Mouse (Mus musculus): ENCODE results near the gene Edc4.
A peak's percentile ranks its signal among the peaks of the same experiment; 100 is the strongest.
"Not testable (repeated sequence)": the region's sequence is repeated elsewhere in the genome, so short reads cannot be mapped to it uniquely, and the experiment has no call there.

Gene Edc4

DNA sequence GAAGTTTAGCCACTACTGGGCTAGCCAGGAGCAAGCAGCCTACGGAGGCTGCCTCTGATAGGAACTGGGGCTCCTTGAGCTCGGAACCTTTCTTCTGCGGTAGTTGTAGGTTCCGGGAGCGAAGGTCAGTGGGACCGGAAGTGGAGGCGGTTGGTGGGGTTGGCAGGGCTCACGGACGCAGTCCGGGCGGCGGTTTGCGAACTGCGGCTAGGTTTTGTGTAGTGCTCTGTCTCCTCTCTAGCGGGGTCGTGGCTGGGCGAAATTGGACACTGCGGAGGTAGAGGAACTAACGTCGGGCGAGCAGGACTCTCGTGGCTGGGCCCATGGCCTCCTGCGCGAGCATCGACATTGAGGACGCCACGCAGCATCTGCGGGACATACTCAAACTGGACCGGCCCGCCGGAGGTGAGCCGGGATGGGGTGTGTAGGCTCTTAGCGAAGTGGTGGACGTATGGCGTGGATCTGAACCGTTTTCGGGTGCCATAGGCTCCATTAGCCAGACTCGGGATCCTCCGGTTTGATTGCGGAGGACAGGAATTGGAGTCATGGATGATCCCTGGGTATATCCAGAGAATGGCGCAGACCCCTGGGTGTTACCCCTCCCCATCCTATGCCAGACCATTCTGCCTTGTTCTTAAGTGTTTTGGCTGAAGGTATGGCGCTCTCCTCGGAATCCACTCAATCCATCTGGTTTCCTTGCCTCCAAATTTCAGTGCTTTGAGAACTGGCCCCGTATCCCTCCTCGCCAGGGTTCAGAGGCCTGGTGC lies at the start of gene Edc4:
Gene Edc4, plus strand, starts transcription at position 128 of the 767 bp plus-strand sequence.
- DNase-seq = peak; percentile 98

DNA sequence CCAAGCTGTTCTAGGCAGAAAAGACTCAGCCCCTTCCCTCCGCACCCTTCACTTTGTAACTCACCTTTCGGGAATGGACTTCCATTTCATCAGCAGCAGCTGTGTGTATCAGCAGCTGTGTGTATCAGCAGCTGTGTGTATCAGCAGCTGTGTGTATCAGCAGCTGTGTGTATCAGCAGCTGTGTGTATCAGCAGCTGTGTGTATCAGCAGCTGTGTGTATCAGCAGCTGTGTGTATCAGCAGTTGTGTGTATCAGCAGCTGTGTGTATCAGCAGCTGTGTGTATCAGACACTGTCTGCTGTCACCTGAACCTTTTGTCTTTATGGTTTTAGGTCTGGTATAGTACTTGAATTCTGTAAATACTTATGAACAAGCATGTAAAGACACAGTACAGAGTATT lies 46.9 kb upstream of the Edc4 start:
- DNase-seq = not testable (repeated sequence)

DNA sequence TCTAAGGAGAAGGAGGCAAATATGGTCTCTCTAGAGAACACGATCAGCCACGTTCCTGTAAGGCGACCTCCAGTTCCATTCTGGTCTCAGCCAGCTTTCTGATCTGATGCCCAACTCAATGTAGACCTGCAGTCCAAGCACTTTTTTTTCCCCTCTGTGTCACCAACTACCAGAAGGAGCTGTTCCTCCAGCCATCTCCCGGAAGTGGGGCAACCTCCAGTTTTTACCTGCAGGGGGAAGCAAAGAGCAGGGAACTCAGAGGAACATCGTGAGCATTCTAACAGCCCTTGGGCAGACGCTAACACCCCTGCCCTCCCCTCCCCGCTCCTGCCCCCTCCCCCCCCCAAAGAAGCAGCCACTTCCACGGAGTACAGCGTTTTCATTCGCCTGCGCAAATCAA lies 45.4 kb upstream of the Edc4 start:
- peak; percentile 95 for DNase-seq

DNA sequence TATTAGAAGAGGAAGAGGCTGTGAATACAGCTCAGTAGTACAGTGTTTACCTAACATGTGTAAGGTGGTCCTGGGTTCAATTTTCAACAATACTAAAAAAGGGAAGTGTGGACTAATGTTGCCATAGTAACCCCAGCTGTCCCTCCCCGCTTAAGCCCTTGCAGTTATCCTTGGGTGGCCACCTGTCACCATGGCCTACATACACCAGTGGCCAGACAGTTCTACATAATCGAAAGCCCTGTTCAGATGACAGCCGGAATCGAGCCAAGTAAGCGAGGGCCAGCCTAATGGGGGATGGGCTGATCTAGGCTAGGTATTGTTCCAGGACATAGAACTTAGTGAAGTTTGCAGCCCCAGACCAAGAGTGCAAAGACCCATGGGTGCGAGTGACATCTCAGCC lies 43.7 kb upstream of the Edc4 start:
- DNase-seq = no peak

DNA sequence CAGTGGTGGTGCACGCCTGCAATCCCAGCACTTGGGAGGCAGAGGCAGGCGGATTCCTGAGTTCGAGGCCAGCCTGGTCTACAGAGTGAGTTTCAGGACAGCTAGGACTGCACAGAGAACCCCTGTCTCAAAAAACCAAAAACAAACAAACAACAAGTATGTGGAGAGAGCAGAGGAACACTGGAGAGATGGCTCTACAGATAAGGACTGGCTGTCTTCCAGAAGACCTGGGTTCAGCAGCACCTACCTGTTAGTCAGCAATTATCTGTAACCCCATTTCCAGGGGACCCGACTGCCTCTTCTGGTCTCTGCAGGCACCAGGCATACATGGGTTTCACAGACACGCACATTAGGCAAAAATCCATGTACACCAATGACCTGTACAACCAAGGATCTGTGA lies 41.5 kb upstream of the Edc4 start:
- DNase-seq = no peak

DNA sequence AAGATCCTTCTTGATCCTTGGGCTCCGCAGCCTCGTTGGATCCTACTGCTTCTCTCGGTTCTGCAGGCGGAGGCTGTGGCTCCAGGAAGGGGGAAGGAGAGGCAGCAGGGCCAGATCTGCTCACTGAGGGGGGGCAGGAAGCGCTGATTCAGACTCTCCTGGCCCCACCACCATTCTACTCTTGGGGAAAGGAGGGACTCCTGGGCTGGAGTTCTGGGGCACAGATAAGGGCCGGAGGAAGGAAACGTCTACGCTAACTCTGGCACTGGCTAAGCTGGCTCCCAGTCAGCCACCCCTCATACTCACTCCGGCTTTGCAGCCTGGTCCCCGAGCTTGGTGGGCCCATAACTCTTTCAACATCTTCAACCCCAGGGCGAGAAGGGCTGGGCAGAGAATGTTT lies 34.0 kb upstream of the Edc4 start:
- DNase-seq = peak; percentile 94

DNA sequence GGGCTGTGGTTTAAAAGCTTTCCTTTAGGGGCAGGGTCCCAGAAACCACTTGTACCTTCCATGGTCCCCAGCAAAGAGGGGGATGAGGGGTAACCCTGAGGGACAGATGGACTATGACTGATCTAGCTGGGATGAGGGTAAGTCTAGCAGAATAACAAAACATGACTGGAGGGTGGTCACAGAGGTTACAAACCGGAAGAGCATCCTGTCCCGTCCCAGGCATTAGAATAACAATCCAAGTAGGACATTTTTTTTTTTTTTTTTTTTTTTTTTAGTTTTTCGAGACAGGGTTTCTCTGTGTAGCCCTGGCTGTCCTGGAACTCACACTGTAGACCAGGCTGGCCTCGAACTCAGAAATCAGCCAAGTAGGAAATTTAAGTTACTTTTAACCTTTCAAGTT lies 30.7 kb upstream of the Edc4 start:
- no peak for DNase-seq

DNA sequence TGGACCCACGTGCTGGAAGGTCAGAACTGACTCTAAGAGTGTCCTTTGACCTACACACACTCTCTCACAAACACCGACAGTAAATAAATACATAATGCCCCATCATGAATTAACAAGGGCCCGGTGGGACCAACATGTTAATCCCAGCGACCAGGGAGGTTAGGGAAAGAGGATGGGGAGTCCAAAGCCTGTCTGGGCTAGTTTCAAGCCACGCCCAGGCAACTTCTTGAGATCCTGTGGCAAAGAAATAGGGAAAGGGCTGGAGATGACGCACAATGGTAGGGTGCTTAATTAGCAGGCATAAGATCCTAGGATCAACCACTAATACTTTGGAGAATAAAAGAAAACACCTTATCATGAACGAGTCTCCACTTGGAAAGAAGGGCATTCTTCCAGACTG lies 30.1 kb upstream of the Edc4 start:
- no peak for DNase-seq

DNA sequence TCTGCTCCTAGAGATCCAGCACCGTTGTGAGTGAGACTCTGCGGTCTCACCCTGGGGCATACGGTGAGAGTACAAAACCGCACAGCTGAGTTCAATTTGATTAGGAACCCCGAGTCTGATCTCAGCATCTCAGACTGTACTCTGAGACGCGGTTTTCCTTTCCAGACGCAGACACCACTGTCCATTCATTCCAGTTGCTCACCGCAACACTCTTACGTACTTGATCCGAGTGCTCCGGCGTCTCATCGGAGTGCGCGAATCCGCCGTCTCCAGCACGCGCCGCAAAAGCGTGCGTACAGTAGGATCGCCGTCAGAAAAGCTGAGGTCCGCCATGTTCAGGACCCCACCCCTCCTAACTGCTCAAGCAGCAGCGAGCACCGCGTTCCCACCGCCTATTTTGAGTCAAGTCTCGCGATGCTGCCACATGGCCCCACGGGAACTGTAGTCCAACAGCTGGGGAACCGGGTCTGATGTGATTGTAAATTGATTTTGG lies 29.0 kb upstream of the Edc4 start:
- peak; percentile 99 for DNase-seq

DNA sequence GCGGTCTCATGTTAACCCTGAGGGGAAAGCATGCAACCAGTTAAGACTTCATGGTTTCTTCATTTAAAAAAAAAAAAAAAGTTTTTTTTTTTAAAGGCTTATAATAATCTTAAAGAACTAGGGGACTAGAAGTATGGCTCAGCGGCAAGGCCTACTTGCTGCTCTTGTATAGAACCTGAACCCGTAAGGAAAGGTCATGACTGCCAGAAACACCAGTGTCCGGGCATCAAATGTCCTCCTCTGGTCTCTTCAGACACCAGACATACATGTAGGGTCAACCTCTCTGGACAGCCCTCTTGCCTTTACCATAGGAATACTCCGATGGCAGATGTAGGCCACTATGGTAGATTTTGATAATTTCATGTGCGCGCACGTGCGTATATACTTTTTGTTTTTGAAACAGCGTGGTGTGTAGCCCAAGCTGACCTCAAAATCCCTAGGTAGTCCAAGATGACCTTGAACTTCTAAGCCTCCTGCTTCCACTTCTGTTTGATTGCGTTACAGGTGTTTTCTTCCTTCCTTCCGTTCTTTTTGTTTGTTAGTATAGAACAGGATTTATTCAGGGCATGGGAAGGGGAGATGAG lies 28.4 kb upstream of the Edc4 start:
- DNase-seq = no peak

DNA sequence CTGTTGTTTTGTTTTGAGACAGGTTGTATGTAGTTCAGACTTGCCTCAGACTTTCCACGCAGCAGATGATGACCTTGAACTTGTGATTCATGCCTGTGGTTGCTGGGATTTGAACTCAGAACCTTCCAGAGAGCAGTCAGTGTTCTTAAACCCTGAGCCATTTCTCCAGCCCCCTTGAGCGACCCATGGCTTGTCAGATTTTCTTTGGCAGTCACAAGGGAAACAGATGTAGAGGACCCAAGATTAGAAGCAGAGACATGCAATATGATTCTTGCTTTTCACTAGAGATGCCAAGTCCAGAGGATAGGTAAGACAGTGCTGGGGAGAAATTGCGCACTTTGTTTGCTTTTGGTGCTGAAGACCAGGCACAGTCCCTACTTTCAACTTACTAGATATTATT lies 27.5 kb upstream of the Edc4 start, which contains the start of gene Cenpt:
Gene Cenpt, minus strand, starts transcription at position 101 of the 400 bp plus-strand sequence.
- no peak for DNase-seq

DNA sequence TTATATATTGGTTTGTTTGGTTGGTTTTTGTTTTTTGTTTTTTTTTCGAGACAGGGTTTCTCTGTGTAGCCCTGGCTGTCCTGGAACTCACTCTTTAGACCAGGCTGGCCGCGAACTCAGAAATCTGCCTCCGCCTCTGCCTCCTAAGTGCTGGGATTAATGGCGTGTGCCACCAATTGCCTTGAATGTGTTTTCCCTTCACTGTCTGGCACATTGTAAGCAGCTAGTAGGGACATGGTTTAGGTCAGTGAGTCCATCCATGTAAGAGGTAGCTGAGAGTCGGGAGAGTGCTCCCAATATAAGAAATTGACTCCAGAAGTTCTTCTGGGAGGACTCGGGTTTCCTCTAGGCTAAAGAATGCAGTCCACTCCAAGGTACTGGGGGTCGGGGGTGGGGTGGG lies 26.4 kb upstream of the Edc4 start:
- DNase-seq = no peak

DNA sequence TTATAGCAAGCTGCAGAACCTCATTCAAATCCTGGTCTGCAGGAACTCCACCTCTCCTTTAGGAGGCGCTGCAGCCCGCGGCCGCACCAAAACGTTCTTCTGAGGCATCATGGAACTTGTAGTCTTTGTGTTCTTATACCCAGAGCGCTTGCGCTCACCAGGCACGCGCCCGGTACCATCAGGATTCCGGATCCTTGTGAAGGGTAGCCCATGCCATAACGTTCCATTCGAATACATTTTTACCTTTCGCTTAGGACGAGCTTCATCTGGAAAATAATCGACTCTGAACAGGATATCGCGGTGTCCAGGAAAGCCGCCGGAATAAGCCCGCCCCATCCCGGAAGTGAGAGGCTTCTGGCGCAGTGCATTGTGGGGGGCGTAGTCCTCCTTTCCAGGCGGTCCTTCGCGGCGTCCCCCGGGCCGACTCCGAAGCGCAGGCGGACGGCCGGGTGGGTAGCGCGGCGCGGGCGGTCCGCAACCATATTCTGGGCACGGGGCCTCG lies 25.9 kb upstream of the Edc4 start, which contains the start of gene Thap11:
Gene Thap11, plus strand, starts transcription at position 418 of the 502 bp plus-strand sequence.
- peak; percentile 99 for DNase-seq

DNA sequence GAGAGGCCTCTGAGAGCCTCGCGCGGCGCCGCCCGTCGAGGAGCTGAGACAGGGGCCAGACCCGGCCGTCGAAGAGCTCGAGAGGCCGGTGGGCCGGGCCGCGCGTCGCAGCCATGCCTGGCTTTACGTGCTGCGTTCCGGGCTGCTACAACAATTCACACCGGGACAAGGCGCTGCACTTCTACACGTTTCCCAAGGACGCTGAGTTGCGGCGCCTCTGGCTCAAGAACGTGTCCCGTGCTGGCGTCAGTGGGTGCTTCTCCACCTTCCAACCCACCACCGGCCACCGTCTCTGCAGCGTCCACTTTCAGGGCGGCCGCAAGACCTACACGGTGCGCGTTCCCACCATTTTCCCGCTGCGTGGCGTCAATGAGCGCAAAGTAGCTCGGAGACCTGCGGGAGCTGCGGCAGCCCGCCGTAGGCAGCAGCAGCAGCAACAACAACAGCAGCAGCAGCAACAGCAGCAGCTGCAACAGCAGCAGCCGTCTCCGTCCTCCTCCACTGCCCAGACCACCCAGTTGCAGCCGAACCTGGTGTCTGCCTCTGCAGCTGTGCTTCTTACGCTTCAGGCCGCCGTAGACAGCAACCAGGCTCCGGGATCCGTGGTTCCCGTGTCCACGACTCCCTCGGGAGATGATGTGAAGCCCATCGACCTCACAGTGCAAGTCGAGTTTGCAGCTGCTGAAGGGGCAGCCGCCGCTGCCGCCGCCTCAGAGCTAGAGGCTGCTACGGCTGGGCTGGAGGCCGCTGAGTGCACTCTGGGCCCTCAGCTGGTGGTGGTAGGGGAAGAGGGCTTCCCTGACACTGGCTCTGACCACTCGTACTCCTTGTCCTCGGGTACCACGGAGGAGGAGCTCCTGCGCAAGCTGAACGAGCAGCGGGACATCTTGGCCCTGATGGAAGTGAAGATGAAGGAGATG lies 25.2 kb upstream of the Edc4 start:
- DNase-seq = peak; percentile 95

DNA sequence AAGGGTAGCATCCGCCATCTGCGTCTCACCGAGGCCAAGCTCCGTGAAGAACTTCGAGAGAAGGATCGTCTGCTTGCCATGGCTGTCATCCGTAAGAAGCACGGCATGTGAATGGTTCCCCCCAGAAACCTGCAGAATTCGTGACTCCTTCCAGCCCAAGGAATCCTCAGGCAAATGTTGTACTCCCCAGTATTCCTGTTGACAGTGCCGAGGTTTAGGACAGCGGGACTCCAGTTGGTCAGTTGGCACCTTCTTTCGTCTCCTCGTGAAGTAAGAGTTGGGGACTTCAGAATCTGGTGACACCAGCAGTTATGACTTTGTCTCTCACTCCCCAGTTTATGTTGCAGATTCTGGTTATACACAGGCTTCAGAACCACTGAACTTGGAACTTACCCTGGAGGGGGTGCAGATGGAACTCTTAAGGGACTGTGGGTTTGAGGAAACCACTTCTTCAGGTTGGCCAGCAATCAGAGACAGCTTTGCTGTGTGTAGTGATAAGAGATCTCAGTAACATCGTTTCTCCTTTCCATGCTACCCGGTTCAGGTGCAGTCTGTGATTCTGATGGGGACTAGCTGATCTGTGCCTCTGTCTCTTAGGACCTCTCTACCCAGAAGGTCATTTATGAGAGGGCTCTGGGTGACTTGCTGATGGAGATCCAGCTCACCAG lies 24.4 kb upstream of the Edc4 start:
- no peak for DNase-seq

DNA sequence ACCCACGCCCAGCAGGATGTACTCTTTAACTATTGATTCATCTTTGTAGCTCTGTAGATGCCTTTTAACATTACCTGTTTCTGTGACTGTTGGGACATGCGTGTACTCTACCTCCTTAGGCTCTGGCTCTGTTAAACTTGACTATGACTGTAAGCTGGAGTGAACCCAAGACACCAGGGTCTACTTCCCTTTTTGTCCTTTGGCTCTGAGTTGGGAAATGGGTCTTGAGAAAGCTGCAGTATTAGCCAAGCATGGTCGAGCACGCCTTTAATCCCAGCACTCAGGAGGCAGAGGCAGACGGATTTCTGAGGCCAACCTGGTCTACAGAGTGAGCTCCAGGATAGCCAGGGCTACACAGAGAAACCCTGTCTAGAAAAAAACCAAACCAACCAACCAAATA lies 22.2 kb upstream of the Edc4 start:
- DNase-seq = no peak

DNA sequence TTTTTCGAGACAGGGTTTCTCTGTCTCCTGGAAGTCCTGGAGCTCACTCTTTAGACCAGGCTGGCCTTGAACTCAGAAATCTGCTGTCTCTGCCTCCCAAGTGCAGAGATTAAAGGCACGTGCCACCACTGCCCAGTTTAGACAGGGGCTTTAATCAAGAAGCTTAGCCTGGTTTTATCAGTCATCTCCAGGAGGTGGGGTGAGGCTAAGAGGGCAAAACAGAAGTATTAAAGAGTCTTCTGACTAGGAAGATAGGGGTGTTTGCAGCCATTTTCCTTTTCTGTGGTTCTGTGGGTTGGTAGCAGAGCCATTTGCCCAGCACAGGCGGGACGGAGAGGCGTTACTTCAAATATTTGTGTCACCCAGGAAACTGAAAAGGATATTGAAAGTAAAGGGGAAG lies 21.4 kb upstream of the Edc4 start:
- DNase-seq = no peak

DNA sequence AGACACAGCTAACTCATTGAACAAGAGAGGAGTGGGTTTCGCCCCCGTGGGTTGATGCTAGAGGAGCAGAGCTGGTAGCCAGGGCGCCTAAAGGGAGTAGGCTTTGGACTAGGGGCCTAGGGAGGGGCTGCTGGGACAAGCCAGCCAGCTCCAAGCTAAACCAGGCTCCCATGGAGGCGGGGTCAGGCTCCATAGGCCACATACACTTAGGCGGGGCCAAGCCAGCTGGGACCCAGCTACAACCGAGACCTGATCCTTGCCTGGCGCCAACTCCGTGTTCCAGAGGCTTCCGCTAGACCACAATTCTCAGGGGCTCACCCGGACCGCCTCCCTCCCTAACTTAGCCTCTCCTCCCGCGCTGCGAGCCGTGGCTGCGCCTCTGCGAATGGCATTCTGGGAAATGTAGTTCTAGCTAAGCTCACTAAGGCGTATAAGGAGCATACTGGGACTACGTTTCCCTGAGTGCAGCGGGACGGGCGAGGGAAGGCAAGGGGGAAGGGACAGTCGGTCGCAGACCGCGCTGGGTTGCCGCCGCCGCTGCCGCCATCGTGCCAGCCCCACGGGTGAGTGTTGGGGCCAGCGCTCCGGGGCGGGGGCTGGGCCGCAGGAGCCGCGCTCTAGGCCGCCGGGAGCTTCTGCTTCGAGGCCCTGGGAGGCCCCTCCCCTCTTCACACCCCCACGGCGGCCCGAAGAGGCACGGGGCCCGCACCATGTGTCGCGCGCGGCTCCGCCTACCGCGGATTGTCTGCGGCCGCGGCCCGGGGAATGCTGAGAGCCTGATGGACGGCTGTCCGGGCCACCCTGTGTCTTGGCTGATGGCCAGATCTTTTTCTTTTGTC lies 20.3 kb upstream of the Edc4 start, which contains the start of gene Nutf2:
Gene Nutf2, plus strand, starts transcription at position 438 of the 839 bp plus-strand sequence.
- peak; percentile 100 for DNase-seq

DNA sequence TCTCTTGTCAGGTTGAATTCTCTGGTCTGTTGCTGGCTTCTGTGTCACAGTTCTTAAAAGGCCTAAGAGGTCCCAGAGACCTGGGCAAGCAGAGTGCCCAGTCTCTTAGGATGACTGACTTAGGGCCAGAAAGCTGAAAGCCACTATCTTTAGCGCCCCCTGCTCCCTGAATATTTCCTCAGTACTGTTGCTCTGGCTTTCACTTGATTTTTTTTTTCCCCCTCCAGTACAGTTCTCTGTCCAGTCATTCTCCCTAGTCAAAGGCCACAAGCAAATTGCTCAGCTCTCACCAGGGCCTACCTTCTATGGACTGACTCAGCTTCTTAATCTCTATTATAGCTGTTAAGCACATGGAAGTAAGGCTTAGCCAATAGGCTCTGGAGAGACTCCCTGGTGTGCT lies 18.7 kb upstream of the Edc4 start:
- no peak for DNase-seq

DNA sequence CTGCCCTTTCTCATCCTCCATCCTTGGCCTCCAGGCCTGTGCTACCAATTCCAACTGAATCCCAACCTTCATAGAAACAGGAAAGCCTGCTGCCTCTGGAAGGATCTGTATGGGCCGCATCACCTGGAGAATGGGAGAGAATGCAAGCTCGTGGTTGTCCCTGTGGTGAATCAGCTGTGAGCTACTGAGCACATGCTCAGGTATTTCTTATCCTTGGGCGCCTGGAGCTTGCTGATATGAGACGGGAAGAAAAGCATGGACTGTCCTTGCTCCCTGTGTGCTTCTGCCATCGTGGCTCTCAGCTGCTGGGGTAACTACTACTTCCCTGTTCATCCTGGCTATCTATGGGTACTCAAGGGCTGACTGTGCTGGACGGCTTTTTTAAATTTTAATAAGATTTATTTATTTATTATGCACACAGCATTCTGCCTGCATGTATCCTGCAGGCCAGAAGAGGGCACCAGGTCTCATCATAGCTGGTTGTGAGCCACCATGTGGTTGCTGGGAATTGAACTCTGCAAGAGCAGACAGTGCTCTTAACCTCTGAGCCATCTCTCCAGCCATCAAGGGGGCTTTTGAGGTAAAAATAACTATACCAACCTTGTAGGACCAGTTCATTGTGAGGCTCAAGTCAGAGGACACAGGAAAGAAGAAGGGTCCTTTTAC lies 14.2 kb upstream of the Edc4 start:
- no peak for DNase-seq

DNA sequence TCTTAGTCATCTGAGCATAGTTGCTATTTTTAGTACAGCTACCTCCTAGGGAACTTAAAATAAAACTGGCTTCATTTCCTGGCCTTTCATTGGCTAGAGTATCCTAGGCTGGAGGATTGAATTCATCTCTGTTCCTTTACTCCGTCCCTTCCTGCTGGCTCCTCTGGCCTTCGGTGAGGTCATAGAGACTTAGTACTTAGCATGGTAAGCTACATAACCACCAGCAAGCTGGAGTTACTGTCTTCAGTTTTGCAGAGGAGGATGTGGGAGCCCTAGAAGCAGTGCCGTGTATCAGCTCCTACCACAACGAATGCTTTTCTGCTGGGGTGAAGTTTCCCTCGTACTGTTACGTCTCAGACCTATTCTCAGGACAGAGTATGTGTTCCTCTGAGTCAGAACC lies 6.4 kb upstream of the Edc4 start:
- DNase-seq = peak; percentile 94
